ENCODE assay signal across 25 mouse cellular contexts in genomic region chr5:123765506-123765905, GRCm38 (mm10).
"Had no signal": no experiment of that assay in that cellular context is flagged by ENCODE, and none has a peak within 500 bp of the region (broad histone marks: within the 10 kb centered on the region; RNA-seq: fewer than 3 reads in every experiment).

No protein-coding gene starts in this region.

- H3K9ac ChIP-seq: heart, embryonic 12.5 days; hindbrain, embryonic 12.5 days; hindbrain, embryonic 14.5 days; kidney, embryonic 15.5 days; limb, embryonic 13.5 days; limb, embryonic 15.5 days had no signal

- DNase-seq: gastrocnemius, adult 2 months; gastrocnemius, postnatal 10 days; gastrocnemius, postnatal 25 days; heart, adult 18-20 months; heart, postnatal 10 days; heart, postnatal 4 days; kidney, adult 11 months; kidney, adult 2 months; kidney, adult 9 months; kidney, postnatal 14 days; kidney, postnatal 36 days; layer of hippocampus, adult 9-11 months; layer of hippocampus, postnatal 36 days; left cerebral cortex, postnatal 4 days had no signal

- H3K27me3 ChIP-seq: heart, embryonic 12.5 days; hindbrain, embryonic 12.5 days; kidney, embryonic 15.5 days; limb, embryonic 13.5 days; limb, embryonic 15.5 days had no signal

- H3K27ac ChIP-seq: gastrocnemius, adult 2 months; heart, embryonic 10.5 days; hindbrain, embryonic 10.5 days; hindbrain, embryonic 12.5 days; hindbrain, embryonic 14.5 days; kidney, embryonic 15.5 days; kidney, postnatal 0 days; limb, embryonic 13.5 days; limb, embryonic 15.5 days had no signal

- H3K4me3 ChIP-seq: gastrocnemius, adult 2 months; heart, embryonic 10.5 days; heart, embryonic 12.5 days; hindbrain, embryonic 10.5 days; hindbrain, embryonic 12.5 days; kidney, embryonic 15.5 days; limb, embryonic 13.5 days; limb, embryonic 15.5 days had no signal

- H3K4me1 ChIP-seq: heart, embryonic 10.5 days; heart, embryonic 12.5 days; hindbrain, embryonic 10.5 days; hindbrain, embryonic 12.5 days; kidney, embryonic 15.5 days; limb, embryonic 13.5 days; limb, embryonic 15.5 days had no signal

- H3K4me2 ChIP-seq: heart, embryonic 12.5 days; hindbrain, embryonic 12.5 days; hindbrain, embryonic 14.5 days; kidney, embryonic 15.5 days; limb, embryonic 13.5 days; limb, embryonic 15.5 days had no signal

- H3K9me3 ChIP-seq: heart, embryonic 10.5 days; heart, embryonic 12.5 days; hindbrain, embryonic 10.5 days; hindbrain, embryonic 12.5 days; kidney, embryonic 15.5 days; limb, embryonic 13.5 days; limb, embryonic 15.5 days had no signal

- ATAC-seq: hindbrain, embryonic 16.5 days; intestine, embryonic 16.5 days had no signal
